Mouse (Mus musculus) left cerebral cortex, adult 9 months (tissue): ENCODE results near the gene Gal3st4.

ENCODE experiments used
- DNase-seq, 2 experiments: peaks; one replicate each; pipeline ENCODE4 v3.0.0; 2022; ENCODE audit warnings: low spot score in 2 of 2

Gene Gal3st4

GRCm38 (mm10) chr5:138262001-138262400, 10.6 kb downstream of the Gal3st4 start:
- DNase-seq, result no peak

- no peak for DNase-seq
Observed at GRCm38 (mm10) chr5:138260834-138261233, 11.8 kb downstream of the Gal3st4 start.

GRCm38 (mm10) chr5:138260051-138260450, 12.6 kb downstream of the Gal3st4 start:
- DNase-seq, result no peak

- DNase-seq, result no peak
Observed at GRCm38 (mm10) chr5:138258993-138259392, 13.6 kb downstream of the Gal3st4 start.

- no peak for DNase-seq
Observed at GRCm38 (mm10) chr5:138258542-138258941, 14.1 kb downstream of the Gal3st4 start.

GRCm38 (mm10) chr5:138258078-138258477, 14.6 kb downstream of the Gal3st4 start:
- no peak for DNase-seq

- no peak for DNase-seq
Observed at GRCm38 (mm10) chr5:138257585-138257978, 15.1 kb downstream of the Gal3st4 start.

- no peak for DNase-seq
Observed at GRCm38 (mm10) chr5:138256966-138257584, 15.6 kb downstream of the Gal3st4 start.

- no peak for DNase-seq
Observed at GRCm38 (mm10) chr5:138256094-138256467, 16.6 kb downstream of the Gal3st4 start.

- peak; percentile 96 to 98 for DNase-seq
Observed at GRCm38 (mm10) chr5:138255353-138256093, 17.1 kb downstream of the Gal3st4 start, which contains the start of gene Lamtor4. Gene Lamtor4, plus strand, starts transcription at chr5:138255482.

- DNase-seq, result no peak
Observed at GRCm38 (mm10) chr5:138253061-138253460, 19.6 kb downstream of the Gal3st4 start.

GRCm38 (mm10) chr5:138251144-138251543, 21.5 kb downstream of the Gal3st4 start:
- DNase-seq, result no peak

GRCm38 (mm10) chr5:138241511-138241910, 31.1 kb downstream of the Gal3st4 start:
- no peak for DNase-seq

GRCm38 (mm10) chr5:138234224-138234623, 38.4 kb downstream of the Gal3st4 start:
- no peak for DNase-seq

GRCm38 (mm10) chr5:138233778-138234177, 38.9 kb downstream of the Gal3st4 start:
- DNase-seq, result no peak

- no peak for DNase-seq
Observed at GRCm38 (mm10) chr5:138229511-138229910, 43.1 kb downstream of the Gal3st4 start.

GRCm38 (mm10) chr5:138228026-138228425, 44.6 kb downstream of the Gal3st4 start:
- DNase-seq, result no peak

- no peak for DNase-seq
Observed at GRCm38 (mm10) chr5:138227367-138227766, 45.3 kb downstream of the Gal3st4 start.

- no peak for DNase-seq
Observed at GRCm38 (mm10) chr5:138226491-138226890, 46.1 kb downstream of the Gal3st4 start.

GRCm38 (mm10) chr5:138225700-138226099, 46.9 kb downstream of the Gal3st4 start, which contains the start of gene Nxpe5:
Gene Nxpe5, plus strand, starts transcription at chr5:138225898.
- DNase-seq, result no peak

GRCm38 (mm10) chr5:138223287-138223686, 49.4 kb downstream of the Gal3st4 start:
- DNase-seq, result no peak

- DNase-seq, result peak; percentile 16 to 85
Observed at GRCm38 (mm10) chr5:138222111-138222510, 50.5 kb downstream of the Gal3st4 start.

GRCm38 (mm10) chr5:138219864-138220263, 52.8 kb downstream of the Gal3st4 start:
- DNase-seq, result no peak
